Mouse (Mus musculus) left cerebral cortex, adult 11 months (tissue): ENCODE measurements around the gene Olfr1211.

ENCODE experiments used
- DNase-seq: peaks from one replicate; pipeline ENCODE4 v3.0.0; 2022; ENCODE audit warnings: low spot score

Gene Olfr1211

DNA sequence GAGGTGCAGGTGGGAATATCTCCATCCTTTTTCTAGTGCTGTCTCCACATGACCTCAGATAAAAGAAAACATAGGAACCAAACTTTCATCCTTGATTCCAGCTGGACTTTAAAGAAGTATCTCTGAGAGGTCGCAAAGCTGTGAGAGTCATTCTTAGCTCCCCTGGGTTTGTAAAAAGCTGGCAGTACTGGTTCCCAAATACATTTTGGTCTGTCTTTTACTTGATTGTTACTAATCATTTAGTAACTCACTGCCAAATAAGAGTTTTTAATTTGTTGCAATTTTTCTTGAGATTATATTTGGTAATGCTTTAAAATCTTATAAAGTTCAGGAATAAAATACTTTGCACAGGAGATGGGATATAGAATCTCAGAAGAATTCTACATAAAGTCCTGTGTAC lies at the start of gene Olfr1211:
Olfr1211 (minus strand) TSS at position 101 of the 400 bp plus-strand sequence.
- DNase-seq = no peak

DNA sequence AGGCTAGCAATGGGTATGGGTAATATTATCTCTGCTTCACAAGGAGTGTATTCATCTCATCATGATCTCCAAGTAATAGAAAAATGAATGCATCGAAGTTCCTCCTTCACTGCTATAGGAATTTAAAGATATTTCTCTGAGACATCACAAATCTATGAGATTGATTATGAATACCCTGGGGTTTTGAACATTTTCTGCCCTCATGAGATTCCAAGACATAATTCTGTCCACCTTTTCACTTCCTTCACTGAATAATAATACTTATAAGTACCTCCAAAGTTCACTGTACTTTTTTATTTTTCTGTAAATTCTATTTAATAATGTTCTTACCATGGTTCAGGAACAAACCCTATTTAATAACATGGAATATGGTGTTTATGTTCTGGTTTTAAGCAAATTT lies 42.3 kb upstream of the Olfr1211 start, which contains the start of gene Gm13762:
Gm13762 (minus strand) TSS at position 101 of the 400 bp plus-strand sequence.
- no peak for DNase-seq

DNA sequence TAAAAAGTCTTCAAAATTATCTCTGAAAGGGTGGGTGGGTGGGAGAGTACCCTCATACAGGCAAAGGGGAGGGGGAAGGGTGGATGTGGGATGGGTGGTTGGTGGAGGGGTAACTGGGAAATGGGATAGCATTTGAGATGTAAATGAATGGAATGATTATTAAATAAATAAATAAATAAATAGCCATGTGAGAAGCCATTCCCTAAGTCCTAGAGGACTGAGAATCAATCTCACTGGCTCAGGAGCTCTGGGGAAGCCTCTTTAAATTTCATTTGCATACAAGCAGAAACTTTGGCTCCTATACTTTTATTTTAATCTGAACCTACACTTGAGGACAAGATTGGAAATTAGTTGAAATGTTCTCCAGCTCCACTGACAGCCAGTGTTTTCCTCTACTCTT lies 15.8 kb upstream of the Olfr1211 start, which contains the start of gene Olfr1212:
Olfr1212 (plus strand) TSS at position 301 of the 400 bp plus-strand sequence.
- no peak for DNase-seq

DNA sequence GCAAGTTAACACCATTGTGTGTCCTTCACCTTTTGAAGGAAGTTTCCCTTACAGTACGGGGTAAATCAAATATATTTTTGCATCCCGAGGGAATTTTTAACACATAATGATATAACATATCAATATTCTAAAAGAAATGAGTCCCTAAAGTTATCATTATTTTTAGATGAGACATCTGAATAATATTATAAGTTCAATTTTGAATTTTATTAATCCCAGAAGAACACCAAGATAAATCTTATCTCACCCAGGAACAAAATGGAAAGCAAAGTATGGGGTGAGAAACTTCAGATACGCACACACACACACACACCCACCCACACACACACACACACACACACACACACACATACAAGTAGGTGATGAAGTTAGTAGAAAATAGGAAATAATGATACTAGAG lies 22.9 kb downstream of the Olfr1211 start, which contains the start of gene Olfr1209:
Olfr1209 (minus strand) TSS at position 101 of the 400 bp plus-strand sequence.
- no peak for DNase-seq

DNA sequence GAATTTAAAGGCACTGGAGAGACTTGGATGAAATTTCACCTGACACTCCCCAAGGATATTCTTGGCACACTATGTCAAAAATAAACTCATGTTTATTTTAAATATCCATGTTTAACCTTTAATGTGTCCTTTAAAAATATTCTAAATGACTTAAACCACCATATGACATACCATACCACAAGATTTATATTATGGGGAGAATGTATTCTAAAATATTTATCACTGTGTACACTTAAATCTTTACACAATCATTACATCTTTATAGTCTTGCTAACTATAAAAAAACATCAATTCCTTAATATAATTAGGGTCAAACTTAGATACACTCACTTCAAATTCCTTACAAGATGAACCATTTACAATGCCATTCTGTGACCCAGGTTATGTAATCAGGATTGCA lies 35.7 kb downstream of the Olfr1211 start, which contains the start of gene Olfr1208:
Olfr1208 (minus strand) TSS at position 101 of the 400 bp plus-strand sequence.
- no peak for DNase-seq
